Mouse (Mus musculus) midbrain, embryonic 12.5 days (tissue): ENCODE measurements around the gene Gm2a. TPM values are rescaled to one million over a fixed set of nuclear protein-coding genes. Genes with fewer than 3 reads are reported as not detected.
"Not testable (repeated sequence)": the region's sequence is repeated elsewhere in the genome, so short reads cannot be mapped to it uniquely, and the experiment has no call there.

Source experiments
- ATAC-seq: fragments of 200-750 bp; cut with Nextera tagmentation; 2 replicates; pipeline ENCODE4 v1.8.0; 2017; ENCODE audit warnings: low read depth, moderate TSS enrichment, moderate library complexity; ENCODE audit not compliant: low FRiP score
- H3K27ac ChIP-seq: fragments of 300-500 bp; sonication (generic); replicated peaks from 2 replicates; pipeline ENCODE4 v1.5.1; 2016; ENCODE audit warnings: mild to moderate bottlenecking
- H3K27me3 ChIP-seq: fragments of 300-500 bp; sonication (generic); 2 replicates; pipeline ENCODE4 v1.6.1; 2016; ENCODE audit warnings: mild to moderate bottlenecking
- H3K36me3 ChIP-seq: fragments of 300-500 bp; sonication (generic); 2 replicates; pipeline ENCODE4 v1.6.1; 2016
- H3K4me1 ChIP-seq: fragments of 300-500 bp; sonication (generic); 2 replicates; pipeline ENCODE4 v1.6.1; 2016
- H3K4me2 ChIP-seq: fragments of 300-500 bp; sonication (generic); replicated peaks from 2 replicates; pipeline ENCODE4 v1.6.1; 2016; ENCODE audit warnings: mild to moderate bottlenecking, moderate library complexity
- H3K4me3 ChIP-seq: fragments of 300-500 bp; sonication (generic); 2 replicates; pipeline ENCODE4 v1.5.1; 2016; ENCODE audit warnings: mild to moderate bottlenecking
- H3K9ac ChIP-seq: fragments of 300-500 bp; sonication (generic); replicated peaks from 2 replicates; pipeline ENCODE4 v1.6.1; 2016; ENCODE audit warnings: mild to moderate bottlenecking, moderate library complexity
- H3K9me3 ChIP-seq: fragments of 300-500 bp; sonication (generic); 2 replicates; pipeline ENCODE4 v1.6.1; 2016; ENCODE audit warnings: mild to moderate bottlenecking
- WGBS: fragments of 180-500 bp; shearing (Covaris S2); methylation state at CpG from one replicate; pipeline ENCODE4 v1.1.7; 2016; 5-methylcytosine and 5-hydroxymethylcytosine counted together
- polyA plus RNA-seq: library from polyadenylated mRNA; unstranded; fragments of >200 nt; fragmentation: Nextera tagmentation; extraction: Ambion mirVana; gene quantifications from 2 replicates; pipeline ENCODE4 v1.2.1, GENCODE M21; 2016

Gm2a gene
- polyA plus RNA-seq, 1 experiment from 2014 or later, result 14.0 TPM

GRCm38 (mm10) chr11:55098189-55098915 is 437 bp downstream of the Gm2a start:
- Histone ChIP-seq H3K4me2 (peak overlapping the region; percentile 75), H3K4me3 (peak overlapping the region; percentile 55), H3K27me3 (peaks cover 3% of the 10 kb centered on the region), H3K27ac (peak overlapping the region; percentile 61), H3K4me1 (peaks cover 16% of the 10 kb centered on the region), H3K36me3 (no peaks in the 10 kb centered on the region), H3K9ac (peak overlapping the region; percentile 55), H3K9me3 (no peaks in the 10 kb centered on the region)
- 15% methylated on average over 24 of the region's 24 CpGs for WGBS
- no peak for ATAC-seq

GRCm38 (mm10) chr11:55099019-55099771 is 1.3 kb downstream of the Gm2a start:
- peaks cover 3% of the 10 kb centered on the region for H3K27me3 ChIP-seq
- WGBS, result 87% methylated on average over 8 of the region's 8 CpGs
- H3K4me2 ChIP-seq, result no peak overlapping the region
- ATAC-seq, result no peak
- no peaks in the 10 kb centered on the region for H3K36me3 ChIP-seq
- H3K4me1 ChIP-seq, result peaks cover 16% of the 10 kb centered on the region
- H3K27ac ChIP-seq, result no peak overlapping the region
- no peak overlapping the region for H3K4me3 ChIP-seq
- no peak overlapping the region for H3K9ac ChIP-seq
- no peaks in the 10 kb centered on the region for H3K9me3 ChIP-seq

GRCm38 (mm10) chr11:55099868-55100267 is 2.0 kb downstream of the Gm2a start:
- no peak for ATAC-seq
- 46% methylated on average over 4 of the region's 4 CpGs for WGBS
- no peaks in the 10 kb centered on the region for H3K36me3 ChIP-seq

GRCm38 (mm10) chr11:55102015-55102414 is 4.1 kb downstream of the Gm2a start:
- Histone ChIP-seq H3K4me2 (no peak overlapping the region), H3K9me3 (no peaks in the 10 kb centered on the region), H3K4me1 (peaks cover 16% of the 10 kb centered on the region), H3K27me3 (peaks cover 3% of the 10 kb centered on the region), H3K36me3 (no peaks in the 10 kb centered on the region), H3K9ac (no peak overlapping the region), H3K4me3 (no peak overlapping the region), H3K27ac (no peak overlapping the region)
- ATAC-seq, result no peak
- 81% methylated on average over 3 of the region's 3 CpGs for WGBS

More at GRCm38 (mm10) chr11:55099868-55100267, 2.0 kb downstream of the Gm2a start:
- H3K27ac ChIP-seq, result no peak overlapping the region
- peaks cover 3% of the 10 kb centered on the region for H3K27me3 ChIP-seq
- no peak overlapping the region for H3K4me2 ChIP-seq
- H3K4me3 ChIP-seq, result no peak overlapping the region
- H3K9me3 ChIP-seq, result no peaks in the 10 kb centered on the region
- H3K4me1 ChIP-seq, result peaks cover 16% of the 10 kb centered on the region
- H3K9ac ChIP-seq, result no peak overlapping the region

GRCm38 (mm10) chr11:55103229-55103628 is 5.3 kb downstream of the Gm2a start:
- no peak overlapping the region for H3K4me2 ChIP-seq
- WGBS, result 58% methylated on average over 3 of the region's 3 CpGs
- no peak overlapping the region for H3K9ac ChIP-seq
- peaks cover 12% of the 10 kb centered on the region for H3K4me1 ChIP-seq
- H3K36me3 ChIP-seq, result no peaks in the 10 kb centered on the region
- no peak overlapping the region for H3K27ac ChIP-seq
- H3K9me3 ChIP-seq, result no peaks in the 10 kb centered on the region
- no peak overlapping the region for H3K4me3 ChIP-seq
- ATAC-seq, result no peak
- peaks cover 3% of the 10 kb centered on the region for H3K27me3 ChIP-seq

- H3K9me3 ChIP-seq, result no peaks in the 10 kb centered on the region
- H3K4me2 ChIP-seq, result no peak overlapping the region
- no peak for ATAC-seq
- peaks cover 6% of the 10 kb centered on the region for H3K36me3 ChIP-seq
- H3K9ac ChIP-seq, result no peak overlapping the region
- H3K4me1 ChIP-seq, result no peaks in the 10 kb centered on the region; the same call in 1 of the 2 replicates
- no peak overlapping the region for H3K27ac ChIP-seq
- WGBS, result 84% methylated on average over 4 of the region's 4 CpGs
- H3K27me3 ChIP-seq, result no peaks in the 10 kb centered on the region
- no peak overlapping the region for H3K4me3 ChIP-seq
Measured at GRCm38 (mm10) chr11:55105389-55105788, 7.5 kb downstream of the Gm2a start.

- no peak overlapping the region for H3K4me2 ChIP-seq
- no peak overlapping the region for H3K27ac ChIP-seq
- no peaks in the 10 kb centered on the region for H3K9me3 ChIP-seq
- 94% methylated on average over 1 of the region's 1 CpGs for WGBS
- no peaks in the 10 kb centered on the region; the same call in 1 of the 2 replicates for H3K4me1 ChIP-seq
- ATAC-seq, result no peak
- peaks cover 6% of the 10 kb centered on the region for H3K36me3 ChIP-seq
- no peak overlapping the region for H3K4me3 ChIP-seq
- no peak overlapping the region for H3K9ac ChIP-seq
- H3K27me3 ChIP-seq, result no peaks in the 10 kb centered on the region
Measured at GRCm38 (mm10) chr11:55106636-55107035, 8.7 kb downstream of the Gm2a start.

GRCm38 (mm10) chr11:55109521-55110300 is 11.8 kb downstream of the Gm2a start:
- ATAC-seq, result no peak
- Histone ChIP-seq H3K9ac (no peak overlapping the region), H3K27me3 (no peaks in the 10 kb centered on the region), H3K36me3 (peaks cover 6% of the 10 kb centered on the region), H3K4me1 (no peaks in the 10 kb centered on the region), H3K9me3 (no peaks in the 10 kb centered on the region), H3K27ac (no peak overlapping the region), H3K4me2 (no peak overlapping the region), H3K4me3 (no peak overlapping the region)
- WGBS, result 95% methylated on average over 7 of the region's 7 CpGs

- no peak for ATAC-seq
- Histone ChIP-seq H3K4me1 (no peaks in the 10 kb centered on the region), H3K27ac (no peak overlapping the region), H3K4me3 (no peak overlapping the region), H3K9me3 (no peaks in the 10 kb centered on the region), H3K27me3 (no peaks in the 10 kb centered on the region), H3K36me3 (peaks cover 6% of the 10 kb centered on the region), H3K4me2 (no peak overlapping the region), H3K9ac (no peak overlapping the region)
- 81% methylated on average over 7 of the region's 7 CpGs for WGBS
Measured at GRCm38 (mm10) chr11:55110566-55111169, 12.8 kb downstream of the Gm2a start.

GRCm38 (mm10) chr11:55113209-55113860 is 15.4 kb downstream of the Gm2a start:
- 70% methylated on average over 7 of the region's 7 CpGs for WGBS
- no peak for ATAC-seq
- no peak overlapping the region for H3K9ac ChIP-seq

GRCm38 (mm10) chr11:55113861-55114250 is 15.9 kb downstream of the Gm2a start:
- H3K4me2 ChIP-seq, H3K27me3 ChIP-seq, H3K4me1 ChIP-seq, H3K9ac ChIP-seq, H3K27ac ChIP-seq, H3K36me3 ChIP-seq, H3K4me3 ChIP-seq, ATAC-seq, H3K9me3 ChIP-seq: not testable (repeated sequence)
- 54% methylated on average over 4 of the region's 4 CpGs for WGBS

More at GRCm38 (mm10) chr11:55113209-55113860, 15.4 kb downstream of the Gm2a start:
- Histone ChIP-seq H3K4me1 (no peaks in the 10 kb centered on the region), H3K27ac (no peak overlapping the region), H3K4me3 (no peak overlapping the region), H3K36me3 (peaks cover 6% of the 10 kb centered on the region), H3K27me3 (no peaks in the 10 kb centered on the region), H3K9me3 (no peaks in the 10 kb centered on the region), H3K4me2 (no peak overlapping the region)
